ENCODE assay signal across 25 mouse cellular contexts in the genomic region with DNA sequence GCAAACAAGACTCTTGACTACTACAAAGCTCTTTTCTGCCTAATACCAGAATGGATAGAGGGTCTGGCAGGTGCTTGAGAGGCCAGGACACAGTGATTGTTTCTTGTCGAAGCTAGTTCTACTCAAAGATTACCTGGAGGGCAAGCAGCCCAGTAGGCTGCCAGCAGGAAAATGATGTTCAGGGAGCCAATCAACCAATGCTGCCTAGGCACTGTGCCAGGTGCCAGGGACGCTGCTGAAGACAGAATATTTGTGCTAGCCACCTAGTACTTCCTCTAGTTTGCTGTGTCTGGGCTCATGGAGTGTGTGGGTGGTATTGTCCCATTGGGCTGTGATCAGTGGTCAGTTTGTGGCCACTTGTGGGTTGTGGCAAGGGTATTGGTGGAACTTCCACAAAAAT. TPM values are rescaled to one million over a fixed set of nuclear protein-coding genes. Genes with fewer than 3 reads are reported as not detected.
DNase-seq lines count a peak whose midpoint lies in the region; ATAC-seq lines count a peak whose summit lies in the region.
"Had no signal": no experiment of that assay in that cellular context is flagged by ENCODE, and none has a peak within 500 bp of the region (broad histone marks: within the 10 kb centered on the region; RNA-seq: fewer than 3 reads in every experiment).

No protein-coding gene starts in this region.

- no peak overlapping the region for H3K4me3 ChIP-seq in hindbrain, embryonic 12.5 days
- H3K4me3 ChIP-seq: embryonic facial prominence, embryonic 15.5 days; erythroblast, embryonic 14.5 days; forebrain, embryonic 10.5 days; forebrain, embryonic 15.5 days; heart, adult 2 months; heart, embryonic 12.5 days had no signal

- H3K27me3 ChIP-seq in hindbrain, embryonic 12.5 days = no peaks in the 10 kb centered on the region
- H3K27me3 ChIP-seq: embryonic facial prominence, embryonic 15.5 days; forebrain, embryonic 15.5 days had no signal

- peak; percentile 79 for DNase-seq in heart, adult 11 months
- no peak for DNase-seq in heart, postnatal 25 days (ENCODE audit: low spot score)
- peak; percentile 8 for DNase-seq in 416B (ENCODE audit: low read depth)
- peak; percentile 61 to 75 for DNase-seq in kidney, postnatal 25 days
- no peak for DNase-seq in embryo, embryonic 11 days
- DNase-seq: adrenal gland, adult 8-10 months; adrenal gland, postnatal 36 days; B cell, adult 2 months; cerebellum, adult 2 months; cerebellum, postnatal 36 days; gastrocnemius, postnatal 36 days; heart, adult 2 months; heart, postnatal 36 days had no signal

- intact Hi-C loops in heart, postnatal 25 days (cut with DNase I) = no loop called here

- H3K36me3 ChIP-seq in hindbrain, embryonic 12.5 days = no peaks in the 10 kb centered on the region
- H3K36me3 ChIP-seq: embryonic facial prominence, embryonic 15.5 days; forebrain, embryonic 10.5 days; forebrain, embryonic 15.5 days; G1E; heart, embryonic 12.5 days had no signal

- H3K9me3 ChIP-seq in hindbrain, embryonic 12.5 days (replicated peaks) = no peaks in the 10 kb centered on the region
- H3K9me3 ChIP-seq: embryonic facial prominence, embryonic 15.5 days; forebrain, embryonic 10.5 days; forebrain, embryonic 15.5 days; G1E; heart, embryonic 12.5 days had no signal

- no peak overlapping the region for H3K4me2 ChIP-seq in hindbrain, embryonic 12.5 days (replicated peaks)
- H3K4me2 ChIP-seq: embryonic facial prominence, embryonic 15.5 days; forebrain, embryonic 15.5 days; heart, embryonic 12.5 days had no signal

- no peaks in the 10 kb centered on the region for H3K4me1 ChIP-seq in hindbrain, embryonic 12.5 days
- H3K4me1 ChIP-seq: embryonic facial prominence, embryonic 15.5 days; forebrain, embryonic 10.5 days; forebrain, embryonic 15.5 days had no signal

- WGBS in hindbrain, embryonic 12.5 days = 69% methylated on average over 2 of the region's 2 CpGs

- peak; percentile 50 for ATAC-seq in granulocyte monocyte progenitor cell, adult 5-6 weeks (replicated peaks; ENCODE audit: poor library complexity, severe bottlenecking)
- ATAC-seq in hindbrain, embryonic 12.5 days (ENCODE audit: low FRiP score) = no peak
- ATAC-seq: CD4-positive, CD25-positive, alpha-beta regulatory T cell, adult 4 months; forebrain, embryonic 15.5 days; hindbrain, embryonic 16.5 days; inflammation-experienced regulatory T-cells, adult 6 months; intestine, postnatal 0 days had no signal

- H3K9ac ChIP-seq in hindbrain, embryonic 12.5 days = no peak overlapping the region
- H3K9ac ChIP-seq: embryonic facial prominence, embryonic 15.5 days; forebrain, embryonic 15.5 days; heart, embryonic 12.5 days had no signal

- H3K27ac ChIP-seq in hindbrain, embryonic 12.5 days = no peak overlapping the region
- H3K27ac ChIP-seq: embryonic facial prominence, embryonic 15.5 days; forebrain, embryonic 10.5 days; forebrain, embryonic 15.5 days; heart, adult 2 months had no signal

RNA-seq across cellular contexts. Expression of gene Gprc5b, which starts 7.5 kb away (rescaled TPM):
- total RNA-seq in heart, postnatal 25 days (2021) = 10 to 100 TPM; 13.9 to 15.7 TPM
- 0.15 TPM in 1 of 2 replicates, not detected in the other for total RNA-seq in granulocyte monocyte progenitor cell, adult 5-6 weeks (2014; fragmentation: Nextera tagmentation)
- total RNA-seq in granulocyte monocyte progenitor cell, adult 5-6 weeks (2017) = not detected in 2 replicates
- 12.9 and 13.2 TPM in 2 replicates for polyA plus RNA-seq in hindbrain, embryonic 12.5 days (2016; fragmentation: Nextera tagmentation; extraction: Ambion mirVana)
- polyA plus RNA-seq: G1E had no signal

Comparison
In these comparisons a context has a peak if more than half of its experiments do, and no peak if none do; other contexts are left out.
1. DNase-seq: peak in heart, adult 11 months (single experiment), 416B (single experiment) and kidney, postnatal 25 days (2 of 2); none in heart, postnatal 25 days (single experiment) and embryo, embryonic 11 days (single experiment).
2. RNA of gene Gprc5b, which starts 7.5 kb away (total RNA-seq): 13.9 to 15.7 TPM in heart, postnatal 25 days; 0.15 TPM in granulocyte monocyte progenitor cell, adult 5-6 weeks; every median in the first group is over 10 times any median in the second.